Mouse (Mus musculus): ENCODE results near the gene Bola3.
A peak's percentile ranks its signal among the peaks of the same experiment; 100 is the strongest.
"Not testable (repeated sequence)": the region's sequence is repeated elsewhere in the genome, so short reads cannot be mapped to it uniquely, and the experiment has no call there.

The Bola3 gene

DNA sequence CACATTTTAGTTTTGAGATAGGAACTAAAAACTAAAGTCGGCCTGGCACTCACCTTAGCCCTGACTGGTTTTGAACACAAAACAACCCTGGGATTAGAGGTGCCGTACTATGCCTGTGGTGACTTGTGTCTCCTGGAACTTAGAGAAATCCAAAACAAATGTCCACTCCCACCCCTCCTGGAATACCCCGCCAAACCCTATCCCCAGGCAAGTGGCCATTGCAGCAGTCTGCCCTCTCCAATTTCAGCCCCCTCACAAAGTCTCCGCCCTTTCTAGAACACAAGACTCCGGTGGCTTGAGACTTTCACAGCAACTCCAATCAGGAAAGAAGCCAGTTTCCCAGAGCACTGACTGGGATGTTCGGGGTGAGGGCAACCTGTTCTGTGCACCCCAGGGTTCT is at the start of gene Bola3:
Bola3 (plus strand) TSS at position 275 of the 400 bp plus-strand sequence.
- DNase-seq (ENCODE audit: extremely low spot score), result no peak

DNA sequence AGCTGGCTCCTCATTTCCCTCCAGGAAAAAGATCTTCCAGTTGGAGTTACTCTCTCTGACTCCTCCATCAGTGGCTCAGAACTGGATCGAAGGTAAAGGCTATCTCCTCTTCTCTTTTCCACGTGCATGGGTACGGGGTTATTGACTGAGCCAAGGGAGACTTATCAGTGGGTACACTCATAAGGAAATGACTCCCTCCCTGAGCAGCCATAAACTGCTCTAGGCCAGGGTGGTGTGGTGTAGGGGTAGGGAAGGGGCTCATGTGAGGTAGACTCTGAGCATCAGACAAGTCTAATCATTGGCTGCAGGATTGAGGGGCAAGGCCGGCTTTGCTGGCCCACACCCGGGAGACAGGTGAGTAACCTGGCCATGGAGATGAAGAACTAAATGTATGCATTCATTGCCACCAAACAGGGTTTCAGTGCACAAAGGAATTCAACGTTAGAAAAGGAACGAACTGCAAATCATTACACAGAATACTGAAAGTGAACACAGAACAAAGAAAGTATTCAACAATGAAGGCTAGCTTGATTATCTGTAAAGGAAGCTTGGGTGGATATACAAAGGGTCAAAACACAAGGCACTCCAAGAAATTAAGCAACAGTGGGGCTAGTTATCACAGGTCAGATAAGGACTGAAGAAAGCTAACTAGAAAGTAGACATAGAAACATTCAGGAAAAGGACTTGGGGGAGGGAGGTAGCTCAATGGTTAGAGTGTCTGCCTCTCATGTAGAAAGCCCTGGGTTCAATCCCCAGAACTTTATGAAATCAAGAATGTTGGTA is 48.3 kb upstream of the Bola3 start:
- DNase-seq (ENCODE audit: extremely low spot score), result no peak

DNA sequence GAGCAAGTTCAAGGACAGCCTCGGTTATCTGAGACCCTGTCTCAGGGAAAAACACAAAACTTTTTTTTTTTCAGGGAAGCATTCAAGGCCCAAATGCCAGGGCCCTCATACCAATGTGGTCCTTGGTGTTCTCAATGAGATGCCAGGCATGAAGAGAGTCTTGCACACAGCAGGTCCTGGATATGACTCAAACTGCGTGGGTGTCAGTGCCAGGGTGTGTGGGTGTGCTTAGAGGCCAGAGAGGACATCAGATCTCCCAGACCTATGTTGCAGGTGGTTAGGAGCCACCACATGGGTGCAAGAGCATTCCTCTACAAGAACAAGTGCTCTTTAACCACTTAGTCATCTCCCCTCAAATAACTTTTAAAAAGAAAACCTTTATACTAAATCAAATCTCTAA is 47.7 kb upstream of the Bola3 start:
- DNase-seq (ENCODE audit: extremely low spot score), result no peak

DNA sequence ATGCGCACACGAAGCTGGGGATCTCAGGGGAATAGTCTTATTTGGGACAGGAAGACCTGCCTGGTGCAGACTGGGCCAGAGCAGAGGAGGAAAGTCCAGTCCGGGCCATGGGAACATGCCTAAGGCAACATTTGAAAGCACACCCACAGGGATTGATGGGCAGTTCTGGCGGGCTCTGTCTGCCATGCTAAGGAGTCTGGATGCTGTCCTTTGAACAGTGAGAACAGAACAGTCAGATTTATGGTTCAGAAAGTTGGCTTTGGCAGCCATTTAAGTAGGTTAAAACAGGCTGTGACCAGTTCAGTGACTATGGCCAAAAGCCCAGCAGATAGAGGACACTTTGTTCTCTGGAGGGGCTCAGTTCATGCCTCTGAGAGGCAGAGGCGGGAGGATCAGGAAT is 46.7 kb upstream of the Bola3 start:
- DNase-seq (ENCODE audit: extremely low spot score), result no peak

DNA sequence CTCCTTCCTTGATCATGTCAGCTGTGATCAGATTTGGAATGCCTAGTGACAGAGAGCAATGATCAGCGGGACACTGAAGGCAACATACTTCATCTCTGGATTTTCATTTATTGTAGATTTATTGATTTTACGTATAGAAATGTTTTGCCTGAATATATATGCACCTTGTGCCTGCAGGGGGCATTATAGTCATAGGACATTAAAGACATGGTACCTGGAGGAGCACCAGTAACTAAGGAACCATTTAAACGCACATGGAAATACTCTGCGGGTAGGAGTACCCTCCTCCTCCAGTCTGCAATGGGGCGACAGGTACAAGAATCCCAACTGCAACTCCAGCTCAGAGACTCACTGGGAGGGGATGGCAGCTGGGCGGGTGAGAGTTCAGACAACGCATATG is 39.9 kb upstream of the Bola3 start:
- no peak for DNase-seq (ENCODE audit: extremely low spot score)

DNA sequence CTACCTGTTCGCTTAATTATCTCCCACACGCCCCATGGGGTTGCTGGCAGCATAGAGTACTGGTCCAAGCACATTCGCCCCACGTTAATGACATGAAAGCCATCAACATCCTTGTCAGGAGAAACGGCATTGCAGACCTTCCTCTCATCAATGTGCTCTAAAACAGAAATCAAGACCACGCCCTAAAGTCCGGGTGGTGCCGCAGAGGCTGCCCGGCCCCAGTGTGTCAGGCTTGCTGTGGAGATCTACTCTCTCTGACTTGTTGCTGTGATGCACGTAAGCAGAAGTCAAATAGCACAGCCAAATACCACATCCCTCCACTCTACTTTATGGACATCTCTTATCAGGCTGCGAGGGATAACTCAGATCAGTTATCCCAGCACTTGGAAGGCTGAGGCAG is 37.7 kb upstream of the Bola3 start:
- no peak for DNase-seq (ENCODE audit: extremely low spot score)

DNA sequence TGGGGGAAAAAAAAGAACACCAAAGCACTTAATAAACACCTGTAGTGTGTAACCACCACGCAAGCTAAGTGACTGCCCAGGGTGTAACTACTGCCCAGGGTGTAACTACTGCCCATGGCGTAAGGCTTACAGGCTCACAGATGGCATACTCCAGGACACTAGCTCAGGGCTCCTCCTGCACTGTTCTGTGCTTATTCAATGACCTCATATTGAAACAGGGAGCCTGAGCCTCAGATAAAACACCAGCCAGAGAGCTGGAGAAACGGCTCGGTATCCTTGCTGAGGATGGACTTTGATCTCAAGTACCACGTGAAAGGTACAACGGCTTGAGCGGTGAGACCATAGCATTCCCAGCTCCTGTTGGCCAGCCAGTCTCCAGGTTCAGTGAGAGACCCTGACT is 36.9 kb upstream of the Bola3 start:
- DNase-seq (ENCODE audit: extremely low spot score), result no peak

DNA sequence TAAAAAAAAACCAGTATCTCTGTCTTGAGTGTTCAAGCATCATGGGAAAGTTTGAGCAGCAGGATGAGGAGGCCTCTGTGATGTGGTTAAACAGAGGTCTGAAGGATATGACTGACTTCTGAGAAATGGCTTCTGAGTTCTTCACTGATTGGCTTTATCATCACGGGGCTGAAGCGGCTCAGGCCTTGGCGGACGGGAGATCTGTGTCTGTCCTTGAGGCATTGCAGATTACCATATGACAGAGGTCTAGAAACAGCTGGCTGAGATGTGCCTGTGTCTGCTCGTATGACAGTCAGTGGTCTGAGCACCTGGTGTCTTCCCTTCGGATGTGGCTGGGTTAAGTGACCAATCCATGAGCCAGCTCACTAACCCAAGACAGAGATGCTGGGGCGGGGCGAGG is 36.4 kb upstream of the Bola3 start:
- DNase-seq (ENCODE audit: extremely low spot score), result no peak

DNA sequence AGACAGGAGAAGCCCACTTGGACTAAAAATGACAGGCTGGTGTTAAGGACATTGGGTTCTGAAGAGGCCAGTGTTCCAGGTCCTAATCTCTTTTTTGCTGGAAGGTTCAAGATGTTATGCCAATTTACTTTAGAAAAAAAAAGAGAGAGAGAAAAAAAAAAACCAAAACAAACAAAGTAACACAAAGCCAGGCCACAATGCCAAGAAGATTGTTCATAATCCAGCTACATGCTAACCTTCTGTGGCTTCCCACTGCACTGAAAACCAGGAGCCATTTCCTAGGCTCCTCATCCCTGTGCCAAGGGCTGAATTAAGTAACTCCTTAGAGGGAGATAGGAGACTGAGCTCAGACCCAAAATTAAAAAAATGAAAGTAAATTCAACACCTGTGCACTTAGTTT is 33.7 kb upstream of the Bola3 start:
- no peak for DNase-seq (ENCODE audit: extremely low spot score)

DNA sequence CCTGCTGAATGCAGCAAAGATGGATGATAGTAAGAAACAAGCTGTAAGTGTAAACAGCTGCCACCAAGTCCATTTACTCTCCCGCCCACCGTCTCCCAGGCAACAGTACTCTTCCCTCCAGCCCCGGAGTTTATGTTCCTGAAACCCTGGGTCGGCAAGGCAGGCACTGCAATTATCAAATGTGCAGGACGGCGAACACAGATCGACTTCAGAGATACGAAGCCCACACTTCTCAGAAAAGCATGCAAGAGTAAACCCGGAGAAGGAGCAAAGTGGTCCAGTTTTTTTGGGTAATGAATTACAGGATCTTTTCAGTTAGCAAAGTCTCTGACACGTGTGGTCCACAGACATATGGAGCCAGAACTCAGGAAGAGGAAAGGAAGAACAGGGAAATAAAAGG is 32.9 kb upstream of the Bola3 start:
- DNase-seq (ENCODE audit: extremely low spot score), result peak; percentile 55

DNA sequence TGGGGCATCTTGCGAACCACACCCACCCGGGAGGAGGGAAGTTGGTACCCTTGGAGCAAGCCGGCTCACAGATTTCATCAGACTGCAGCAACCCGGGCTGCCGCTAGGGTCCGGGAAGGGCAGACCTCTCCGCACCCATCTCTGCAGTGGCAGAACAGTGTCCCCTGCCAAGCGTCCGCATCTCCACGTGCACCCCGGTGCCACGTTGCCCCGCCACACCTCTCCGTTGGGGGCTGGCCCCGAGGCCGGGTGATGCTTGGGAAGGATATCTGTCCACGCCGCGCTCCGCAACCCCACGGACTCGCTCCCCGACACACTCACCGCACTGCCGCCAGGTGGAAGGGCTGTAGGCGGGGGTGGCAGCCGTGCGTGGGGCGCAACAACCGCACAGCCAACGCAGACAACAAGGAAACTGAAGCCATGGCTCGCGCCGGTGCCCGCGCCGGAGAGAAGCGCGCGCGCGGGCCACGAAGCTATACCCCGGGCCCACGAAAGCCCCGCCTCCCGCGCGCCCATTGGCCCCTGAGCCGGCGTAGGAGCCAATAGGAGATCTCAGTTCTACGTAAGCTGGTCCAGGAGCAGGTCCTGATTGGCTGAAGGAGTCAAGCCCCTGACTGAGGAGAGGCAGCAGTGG is 31.7 kb upstream of the Bola3 start:
- DNase-seq (ENCODE audit: extremely low spot score), result peak; percentile 87

DNA sequence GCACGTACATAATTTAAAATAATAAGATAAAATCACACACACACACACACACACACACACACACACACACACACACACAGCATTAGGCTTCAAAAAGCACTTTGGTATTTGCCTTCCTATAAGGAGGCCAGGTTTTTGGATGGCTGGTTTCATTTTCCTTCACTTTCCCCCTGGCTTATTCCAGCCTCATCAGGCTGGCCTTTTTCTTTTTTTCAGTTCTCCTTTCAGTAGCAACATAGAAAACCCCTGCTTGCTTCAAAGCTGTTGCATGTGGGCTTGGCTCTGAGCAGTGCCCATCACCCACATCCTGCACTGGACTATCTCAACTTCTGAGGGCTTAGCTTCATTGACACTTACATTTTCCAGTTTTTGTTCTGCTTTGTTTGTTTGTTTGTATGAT is 27.0 kb upstream of the Bola3 start:
- no peak for DNase-seq (ENCODE audit: extremely low spot score)

DNA sequence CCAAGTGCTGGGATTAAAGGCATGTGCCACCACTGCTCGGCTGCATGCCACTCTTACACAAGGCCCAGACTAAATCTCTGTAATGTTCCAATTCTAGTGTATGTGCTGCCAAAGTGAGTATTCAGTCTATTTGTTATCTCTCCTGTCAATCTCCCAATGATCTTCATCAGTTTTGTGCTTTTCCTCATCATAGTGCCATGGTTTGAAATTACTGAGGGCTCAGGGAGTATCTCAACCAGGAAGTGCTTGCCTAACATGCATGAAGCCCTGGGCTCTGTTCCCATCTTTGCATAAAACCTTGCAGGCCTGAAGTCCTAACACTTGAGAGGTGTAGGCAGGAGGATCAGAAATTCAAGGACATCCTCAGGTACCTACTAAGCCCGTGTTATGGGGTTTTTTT is 26.2 kb upstream of the Bola3 start:
- DNase-seq (ENCODE audit: extremely low spot score), result no peak

DNA sequence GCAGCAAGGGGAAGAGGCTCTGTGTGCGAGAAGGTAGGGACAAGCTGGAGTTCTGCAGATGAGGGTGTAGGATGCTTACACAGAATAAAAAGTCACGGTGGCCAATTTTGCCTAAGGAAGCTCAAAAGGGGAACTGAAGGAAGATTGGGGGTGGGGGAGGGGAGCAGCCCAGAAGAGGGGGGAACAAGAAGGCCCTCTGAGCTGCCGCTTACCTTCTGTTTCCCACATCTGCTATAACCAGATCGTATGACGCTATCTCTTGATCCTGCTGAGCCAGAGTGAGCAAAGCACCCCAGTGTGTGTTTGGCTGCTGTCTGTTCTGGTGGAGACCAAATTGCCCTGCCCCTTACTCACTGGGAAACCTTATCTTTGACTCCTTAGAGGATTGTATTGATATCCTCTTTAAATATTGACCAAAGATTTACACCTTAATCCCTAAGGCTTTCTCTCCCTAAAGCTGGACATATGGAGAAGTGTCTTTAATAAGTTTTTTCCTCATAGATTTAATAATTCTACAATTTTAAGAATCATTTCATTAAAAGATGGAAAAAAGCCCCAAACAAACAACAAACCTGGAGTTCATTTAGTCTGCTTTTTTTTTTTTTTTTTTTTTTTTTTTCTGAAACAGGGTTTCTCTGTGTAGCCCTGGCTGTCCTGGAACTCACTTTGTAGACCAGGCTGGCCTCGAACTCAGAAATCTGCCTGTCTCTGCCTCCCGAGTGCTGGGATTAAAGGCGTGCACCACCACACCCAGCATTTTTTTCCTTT is 25.1 kb upstream of the Bola3 start:
- DNase-seq (ENCODE audit: extremely low spot score), result no peak

DNA sequence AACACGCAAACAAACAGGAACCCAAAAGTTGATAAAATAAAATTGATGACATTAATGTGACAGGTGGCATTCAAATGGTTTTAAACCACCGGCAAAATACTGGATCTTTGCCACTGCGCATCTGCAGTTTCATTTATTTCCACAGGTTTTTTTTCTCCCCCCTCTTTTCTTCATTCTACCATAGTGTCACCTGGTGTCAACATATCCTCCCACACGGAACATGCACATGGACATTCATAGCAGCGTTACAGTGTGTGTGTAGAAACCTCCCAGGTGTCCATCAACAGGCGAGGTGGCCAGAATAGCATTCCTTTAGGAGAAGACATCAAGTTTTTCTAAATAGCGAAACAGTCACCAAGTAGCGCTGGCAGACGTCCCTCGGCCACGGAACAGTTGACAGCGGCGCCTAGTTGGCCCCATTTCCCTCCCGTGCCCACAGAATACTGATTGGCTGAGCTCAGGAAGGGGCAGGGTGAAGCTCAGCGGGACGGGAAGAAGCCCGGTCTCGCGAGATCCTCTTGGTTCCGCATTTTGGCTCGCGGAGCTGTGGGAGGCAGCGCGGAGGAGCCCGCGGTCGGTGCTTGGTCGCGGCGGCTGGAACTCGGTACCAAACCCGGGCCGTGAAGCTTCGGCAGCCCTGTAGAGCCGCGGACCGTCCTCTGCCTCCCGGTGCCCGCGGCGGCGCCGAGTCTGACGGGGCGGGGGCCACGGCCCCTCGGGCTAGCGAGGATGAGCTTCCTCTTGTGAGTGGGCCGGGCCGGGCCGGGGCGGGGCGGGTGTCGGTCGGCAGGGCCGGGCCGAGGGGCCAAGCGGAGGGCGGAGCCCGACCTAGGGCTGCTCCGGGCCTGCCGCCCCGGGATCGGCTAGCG is 23.2 kb upstream of the Bola3 start, which contains the start of the genes Mthfd2 and Mob1a:
Mthfd2 (minus strand) TSS at position 384 of the 869 bp plus-strand sequence.
Mob1a (plus strand) TSS at position 492 of the 869 bp plus-strand sequence.
- DNase-seq (ENCODE audit: extremely low spot score), result peak; percentile 93

DNA sequence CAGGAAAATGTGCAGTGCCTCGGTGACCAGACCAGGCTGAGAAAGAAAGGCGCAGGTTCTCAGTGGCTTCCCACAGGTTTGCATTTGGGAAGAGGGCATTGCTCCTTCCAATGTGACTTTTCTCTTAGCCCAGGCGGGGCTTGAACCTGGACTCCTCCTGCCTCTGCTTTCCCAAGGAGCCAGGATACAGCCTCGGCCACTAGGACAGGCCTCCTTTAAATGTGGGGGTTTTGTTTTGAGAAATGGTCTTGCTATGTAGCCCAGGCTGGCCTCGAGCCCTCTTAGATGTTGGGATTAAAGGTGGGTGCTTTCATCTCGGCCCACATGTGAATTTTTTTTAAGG is 22.6 kb upstream of the Bola3 start:
- no peak for DNase-seq (ENCODE audit: extremely low spot score)

DNA sequence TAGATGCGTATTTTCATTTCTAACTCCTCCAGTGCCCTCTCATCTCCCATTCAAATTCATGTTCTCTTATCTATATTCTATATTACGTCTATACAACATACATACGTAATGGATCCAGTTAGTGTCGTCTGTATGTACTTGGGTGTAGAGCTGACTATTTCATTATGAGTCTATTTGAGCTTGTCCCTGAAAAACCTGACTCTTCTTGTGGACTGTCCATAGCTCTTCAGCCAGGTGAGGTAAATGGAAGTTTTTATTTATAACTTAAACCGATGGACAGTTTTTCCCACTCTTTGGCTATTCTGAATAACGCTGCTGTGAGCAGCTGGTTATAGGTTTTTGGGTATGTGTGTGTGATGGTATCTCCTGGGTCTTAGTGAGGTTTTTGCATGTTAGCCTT is 22.2 kb upstream of the Bola3 start:
- DNase-seq (ENCODE audit: extremely low spot score), result no peak

DNA sequence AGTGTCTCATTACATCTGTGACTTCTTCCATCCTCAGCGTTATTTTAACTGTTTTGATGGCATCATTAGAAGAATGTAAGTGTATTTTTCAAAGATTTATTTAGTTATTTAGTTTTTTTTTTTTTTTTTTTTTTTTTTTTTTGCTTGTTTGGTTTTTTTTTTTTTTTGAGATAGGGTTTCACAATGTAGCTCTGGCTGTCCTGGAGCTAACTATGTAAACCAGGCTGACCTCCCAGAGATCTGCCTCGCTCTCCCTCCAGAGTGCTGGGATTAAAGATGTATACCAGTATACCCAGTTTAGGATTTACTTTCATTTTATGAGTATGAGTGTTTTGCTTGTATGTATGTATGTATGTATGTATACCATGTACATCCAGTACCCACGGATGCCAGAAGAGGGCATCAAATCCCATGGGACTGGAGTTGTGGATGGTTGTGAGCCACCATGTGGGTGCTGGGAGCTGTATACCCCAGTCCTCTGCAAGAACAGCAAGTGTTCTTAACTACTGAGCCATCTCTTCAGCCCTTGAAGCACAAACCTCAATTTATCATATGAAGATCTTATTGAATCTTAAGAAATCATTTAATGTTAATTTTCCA is 21.3 kb upstream of the Bola3 start:
- no peak for DNase-seq (ENCODE audit: extremely low spot score)

DNA sequence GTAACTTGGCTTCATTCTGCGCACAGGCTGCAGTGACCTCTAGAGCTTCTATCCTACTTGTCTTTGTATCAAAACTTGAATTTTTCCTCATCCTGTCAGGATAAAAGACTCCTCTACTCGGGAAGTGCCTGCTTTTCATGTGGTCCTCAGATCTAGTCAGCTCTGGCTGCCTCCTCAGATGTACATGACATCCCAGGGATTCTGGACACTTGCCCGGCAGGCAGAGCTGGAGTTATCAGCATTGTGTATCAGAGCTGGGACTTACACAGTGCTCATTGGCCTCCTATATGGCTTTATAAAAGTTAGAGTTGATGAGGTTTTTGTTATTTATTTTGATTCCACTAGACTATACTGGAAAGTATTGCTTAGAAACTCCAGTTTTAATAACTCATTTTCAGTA is 7.6 kb upstream of the Bola3 start:
- no peak for DNase-seq (ENCODE audit: extremely low spot score)

DNA sequence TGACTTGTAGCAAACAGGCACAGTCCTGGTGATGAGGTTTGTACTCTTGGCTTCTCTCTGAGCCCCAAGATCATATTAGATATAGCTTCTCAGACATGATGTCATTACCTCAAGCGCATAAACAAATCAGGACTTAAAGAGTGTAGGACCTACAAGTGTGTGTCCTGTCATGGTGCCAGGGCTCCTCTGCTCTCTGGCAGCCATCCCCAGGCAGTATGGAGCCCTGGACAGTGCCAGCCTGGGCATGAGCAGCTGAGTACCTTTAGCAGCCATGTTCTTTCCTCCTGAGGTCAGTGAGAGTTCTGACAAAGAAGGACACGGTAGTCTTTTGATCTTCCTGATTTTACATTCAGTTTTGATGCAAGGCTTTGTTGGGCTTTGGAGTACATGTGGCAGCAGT is 6.0 kb upstream of the Bola3 start:
- DNase-seq (ENCODE audit: extremely low spot score), result no peak

DNA sequence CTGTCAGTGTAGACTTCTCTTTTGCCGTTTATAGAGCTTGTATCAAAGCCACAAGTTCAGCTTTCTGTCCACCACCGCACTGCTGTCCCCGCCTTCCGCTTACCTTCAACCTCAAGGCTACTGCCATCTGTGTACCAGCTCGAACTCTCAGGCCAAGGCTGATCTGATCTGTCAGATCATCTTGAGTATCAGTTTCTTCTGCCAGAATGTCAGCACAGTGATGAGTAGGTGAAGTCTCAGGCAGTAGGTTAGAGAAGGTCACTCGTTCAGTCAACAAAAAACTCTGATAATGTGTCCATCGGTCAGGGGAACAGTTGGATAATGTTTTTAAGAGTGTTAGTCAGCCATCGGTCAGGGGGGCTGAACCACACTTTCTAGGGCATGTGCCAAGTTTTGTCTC is 3.7 kb upstream of the Bola3 start:
- DNase-seq (ENCODE audit: extremely low spot score), result not testable (repeated sequence)
